Mouse (Mus musculus): ENCODE measurements at regions not wholly inside any gene's neighbourhood (a gene's known extent, or its start where the extent isn't known, plus 50 kb on each side); places are given as distances from the start of the nearest gene placed in this dataset.

DNA sequence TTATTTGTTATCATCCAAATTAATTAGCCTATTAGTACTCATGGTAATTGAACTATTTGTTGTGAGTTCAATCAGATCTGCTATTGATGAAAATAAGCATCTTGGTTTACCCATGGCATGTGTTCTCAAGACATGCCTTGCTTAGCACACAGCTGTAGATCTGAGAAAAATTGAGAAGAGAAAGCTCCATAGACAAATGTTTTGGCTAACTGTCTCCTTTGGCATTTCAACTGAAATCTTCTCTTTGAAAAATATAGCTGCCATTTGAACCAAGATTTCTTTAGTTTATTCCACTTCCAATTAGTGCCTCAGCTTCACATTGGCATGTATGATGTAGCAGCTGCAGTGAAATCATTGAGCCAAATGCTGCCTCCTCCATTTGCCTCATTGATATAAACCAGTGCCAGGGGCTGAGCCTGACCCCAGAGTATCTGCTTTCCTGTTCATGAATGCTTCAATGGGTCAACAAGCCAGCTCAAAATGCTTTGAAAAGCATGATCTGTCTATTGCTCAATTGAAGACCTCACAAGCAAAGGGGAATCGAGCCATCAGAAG is 126.1 kb upstream of the Pter start:
- no peak for TF ChIP-seq CTCF (IDR thresholded peaks at IDR 0.05; ENCODE audit: low read depth)
- TF ChIP-seq EP300 (IDR thresholded peaks at IDR 0.05; ENCODE audit: low read depth): no peak

All from liver, embryonic 14.5 days (tissue).